Mouse (Mus musculus) ES-Bruce4 (cell line): ENCODE measurements around the gene Stox2.

ENCODE experiments used
- CTCF ChIP-seq: IDR thresholded peaks from one replicate; pipeline ENCODE4 v1.8.1; 2011; ENCODE audit warnings: low read depth, low read length
- POLR2A ChIP-seq: IDR thresholded peaks from one replicate; pipeline ENCODE4 v1.8.1; 2011; ENCODE audit warnings: low read length; ENCODE audit not compliant: insufficient read depth

DNA sequence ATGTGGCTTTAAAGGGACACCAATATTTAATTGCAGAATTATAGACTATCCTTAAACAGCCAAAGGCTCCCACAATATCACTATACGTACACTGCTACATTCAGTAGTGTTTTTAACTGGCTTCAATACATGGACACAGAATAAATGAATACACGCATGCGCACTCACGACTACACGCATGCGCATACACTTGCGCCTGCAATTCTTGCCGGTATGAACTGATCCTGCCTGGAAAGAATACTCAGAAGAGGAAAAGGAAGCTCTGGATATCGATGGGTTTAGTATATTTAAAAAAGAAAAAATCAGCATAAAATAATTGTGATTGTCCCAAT, 100.4 kb downstream of the Stox2 start:
- no peak for TF ChIP-seq POLR2A
- no peak for TF ChIP-seq CTCF
